Mouse (Mus musculus) regulatory T cell (primary cell): ENCODE measurements around the gene Ces4a.
"Not testable (repeated sequence)": the region's sequence is repeated elsewhere in the genome, so short reads cannot be mapped to it uniquely, and the experiment has no call there.

Source experiments
- in situ Hi-C: fragments of 300-600 bp; cut with MboI, MseI; formaldehyde crosslinking; loops from one replicate; pipeline ENCODE4 v1.15.1; 2025; ENCODE audit warnings: high pct_unique_total_duplicates

The Ces4a gene

GRCm38 (mm10) chr8:105169582-105169981 lies 38.0 kb downstream of the Ces4a start:
- in situ Hi-C loops = no loop called here

- in situ Hi-C loops = no loop called here
These were observed 38.4 kb downstream of the Ces4a start for GRCm38 (mm10) chr8:105170041-105170380.

- in situ Hi-C loops = no loop called here
These were observed 38.9 kb downstream of the Ces4a start, which contains the start of gene Cbfb for GRCm38 (mm10) chr8:105170381-105171115. Gene Cbfb, plus strand, starts transcription at chr8:105170674.

GRCm38 (mm10) chr8:105171116-105172002 lies 39.8 kb downstream of the Ces4a start:
- in situ Hi-C loops = no loop called here

GRCm38 (mm10) chr8:105172003-105172362 lies 40.4 kb downstream of the Ces4a start:
- in situ Hi-C loops = no loop called here

GRCm38 (mm10) chr8:105175287-105175686 lies 43.7 kb downstream of the Ces4a start:
- in situ Hi-C loops = not testable (repeated sequence)

GRCm38 (mm10) chr8:105178211-105178800 lies 46.7 kb downstream of the Ces4a start:
- in situ Hi-C loops = no loop called here

GRCm38 (mm10) chr8:105182201-105182600 lies 50.6 kb downstream of the Ces4a start:
- in situ Hi-C loops = no loop called here

- in situ Hi-C loops = no loop called here
These were observed 54.9 kb downstream of the Ces4a start for GRCm38 (mm10) chr8:105186467-105187005.

GRCm38 (mm10) chr8:105192182-105192581 lies 60.6 kb downstream of the Ces4a start:
- in situ Hi-C loops = no loop called here
